26 mouse cellular contexts compared by ENCODE assay signal in the genomic region with DNA sequence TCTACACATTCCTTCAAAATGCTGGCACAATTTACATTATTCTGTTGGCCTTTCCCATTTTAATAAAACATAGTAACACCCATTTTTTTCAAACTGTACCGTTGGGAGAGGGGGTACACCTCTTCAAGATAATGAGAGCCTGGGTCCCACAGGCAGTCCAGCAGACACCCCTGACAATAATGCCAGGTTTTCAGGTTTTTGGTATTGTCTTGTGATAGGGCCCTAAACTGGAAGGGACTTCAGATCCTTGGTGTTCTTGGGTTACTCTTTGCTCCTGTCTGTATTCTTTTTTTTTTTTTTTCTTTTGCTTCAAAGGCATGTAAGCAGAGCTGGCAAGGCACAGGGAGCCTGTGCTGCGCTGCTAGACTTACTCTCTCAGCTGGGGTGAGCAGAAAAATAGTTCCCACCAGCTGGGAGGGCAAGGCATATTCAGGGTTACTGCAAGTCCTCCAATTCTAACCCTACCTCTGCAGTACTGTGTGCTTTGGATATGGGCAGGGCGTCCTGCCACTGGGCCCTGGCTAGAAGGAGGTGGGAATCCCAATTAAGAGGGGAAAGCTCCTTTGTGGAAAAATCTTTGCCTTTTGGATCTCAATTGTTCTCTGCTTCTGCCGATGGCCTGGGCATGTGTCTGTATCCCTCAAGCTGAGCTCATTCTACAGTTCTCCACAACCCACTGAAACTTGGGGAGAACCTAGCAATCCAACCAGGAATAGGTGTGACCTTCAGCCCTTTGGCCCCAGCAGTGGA. TPM values are rescaled to one million over a fixed set of nuclear protein-coding genes. Genes with fewer than 3 reads are reported as not detected.
DNase-seq lines count a peak whose midpoint lies in the region; ATAC-seq and TF ChIP-seq lines count a peak whose summit lies in the region.
"Had no signal": no experiment of that assay in that cellular context is flagged by ENCODE, and none has a peak within 500 bp of the region (broad histone marks: within the 10 kb centered on the region; RNA-seq: fewer than 3 reads in every experiment).

No protein-coding gene starts in this region.

- no peaks in the 10 kb centered on the region for H3K36me3 ChIP-seq in neural tube, embryonic 15.5 days
- 0 out of 2 replicates have a peak, but pooled peaks cover 4% of the 10 kb centered on the region for H3K36me3 ChIP-seq in midbrain, embryonic 13.5 days
- H3K36me3 ChIP-seq: embryonic facial prominence, embryonic 13.5 days; limb, embryonic 13.5 days; liver, embryonic 12.5 days had no signal

- no peak for TF ChIP-seq POLR2A in cerebellum, adult 2 months (IDR thresholded peaks at IDR 0.05; ENCODE audit: borderline replicate concordance, insufficient read depth, low read length)

- H3K4me3 ChIP-seq in cerebellum, adult 2 months (replicated peaks; ENCODE audit: insufficient read depth, low read depth, low read length) = no peak overlapping the region
- no peak overlapping the region for H3K4me3 ChIP-seq in neural tube, embryonic 15.5 days (replicated peaks)
- H3K4me3 ChIP-seq in midbrain, embryonic 13.5 days (replicated peaks) = peak overlapping the region; percentile 30
- H3K4me3 ChIP-seq: embryonic facial prominence, embryonic 13.5 days; forebrain, embryonic 13.5 days; limb, embryonic 13.5 days; liver, embryonic 12.5 days had no signal

- H3K9ac ChIP-seq in neural tube, embryonic 15.5 days (replicated peaks) = no peak overlapping the region
- peak overlapping the region; percentile 55 for H3K9ac ChIP-seq in midbrain, embryonic 13.5 days (replicated peaks)
- H3K9ac ChIP-seq: embryonic facial prominence, embryonic 13.5 days; forebrain, embryonic 13.5 days; limb, embryonic 13.5 days; liver, embryonic 12.5 days had no signal

- H3K27me3 ChIP-seq in cerebellum, adult 2 months (ENCODE audit: control insufficient read depth, insufficient read depth, low read length) = no peaks in the 10 kb centered on the region
- peaks cover 90% of the 10 kb centered on the region for H3K27me3 ChIP-seq in neural tube, embryonic 15.5 days (replicated peaks)
- H3K27me3 ChIP-seq in midbrain, embryonic 13.5 days = peaks cover 83% of the 10 kb centered on the region

- ATAC-seq in neural tube, embryonic 15.5 days (ENCODE audit: low FRiP score) = no peak
- no peak for ATAC-seq in midbrain, embryonic 13.5 days
- ATAC-seq: activated CD4-positive, CD25-positive, alpha-beta regulatory T cell, adult 4 months; forebrain, embryonic 13.5 days; intestine, postnatal 0 days; liver, embryonic 12.5 days had no signal

- DNase-seq in cerebellum, adult 2 months = peak in 1 of 2 experiments; percentile 48
- no peak for DNase-seq in cerebellum, postnatal 10 days
- DNase-seq in neural tube, embryonic 10.5 days (ENCODE audit: extremely low spot score, low spot score) = peak; percentile 36
- DNase-seq in heart, adult 9 months (ENCODE audit: low spot score in 2 of 2) = no peak
- DNase-seq in gastrocnemius, adult 8-10 months (ENCODE audit: low spot score in 2 of 2) = no peak
- DNase-seq: adrenal gland, adult 8-10 months; gastrocnemius, postnatal 10 days; kidney, postnatal 36 days; layer of hippocampus, postnatal 36 days; lung, adult 18-20 months; lung, postnatal 10 days; right cerebral cortex, postnatal 25 days; spleen, adult 18-20 months; thymus, postnatal 36 days had no signal

- peak overlapping the region; percentile 49; the same call in 1 of the 2 replicates for H3K27ac ChIP-seq in cerebellum, adult 2 months (ENCODE audit: insufficient read depth, low read length)
- H3K27ac ChIP-seq in neural tube, embryonic 15.5 days (replicated peaks) = no peak overlapping the region
- peak overlapping the region; percentile 90 for H3K27ac ChIP-seq in midbrain, embryonic 13.5 days
- H3K27ac ChIP-seq: embryonic facial prominence, embryonic 13.5 days; forebrain, embryonic 13.5 days; limb, embryonic 13.5 days; liver, embryonic 12.5 days had no signal

- WGBS in cerebellum, adult 2 months = 14% methylated on average over 4 of the region's 4 CpGs
- 4% methylated on average over 4 of the region's 4 CpGs for WGBS in neural tube, embryonic 15.5 days
- WGBS in midbrain, embryonic 13.5 days = 12% methylated on average over 4 of the region's 4 CpGs

- peaks cover 28% of the 10 kb centered on the region for H3K4me1 ChIP-seq in cerebellum, adult 2 months (ENCODE audit: control insufficient read depth, insufficient read depth, low read length)
- 0 out of 2 replicates have a peak, but pooled peaks cover 5% of the 10 kb centered on the region for H3K4me1 ChIP-seq in neural tube, embryonic 15.5 days
- peaks cover 65% of the 10 kb centered on the region for H3K4me1 ChIP-seq in midbrain, embryonic 13.5 days (replicated peaks)
- H3K4me1 ChIP-seq: limb, embryonic 13.5 days had no signal

- no peak for TF ChIP-seq CTCF in cerebellum, adult 2 months (IDR thresholded peaks at IDR 0.05; ENCODE audit: borderline replicate concordance, insufficient read depth, low read depth, low read length)

- H3K9me3 ChIP-seq in neural tube, embryonic 15.5 days (replicated peaks) = no peaks in the 10 kb centered on the region
- no peaks in the 10 kb centered on the region for H3K9me3 ChIP-seq in midbrain, embryonic 13.5 days
- H3K9me3 ChIP-seq: embryonic facial prominence, embryonic 13.5 days; forebrain, embryonic 13.5 days; limb, embryonic 13.5 days; liver, embryonic 12.5 days had no signal

- H3K4me2 ChIP-seq in neural tube, embryonic 15.5 days = no peak overlapping the region
- H3K4me2 ChIP-seq in midbrain, embryonic 13.5 days (replicated peaks) = peak overlapping the region; percentile 64
- H3K4me2 ChIP-seq: embryonic facial prominence, embryonic 13.5 days; forebrain, embryonic 13.5 days; heart, embryonic 11.5 days; limb, embryonic 13.5 days; liver, embryonic 12.5 days had no signal

RNA-seq across cellular contexts. Expression of a gene that starts 7.6 kb away (rescaled TPM):
- 72.9 and 92.2 TPM in 2 replicates for polyA plus RNA-seq in cerebellum, adult 2 months (2012; rRNA removed)
- polyA plus RNA-seq in neural tube, embryonic 15.5 days (2015; fragmentation: Nextera tagmentation; extraction: Ambion mirVana) = not detected in 2 replicates
- polyA plus RNA-seq in midbrain, embryonic 13.5 days (2015; fragmentation: Nextera tagmentation; extraction: Ambion mirVana) = 1.9 and 2.2 TPM in 2 replicates
- total RNA-seq in gastrocnemius, adult 8-10 months (2022) = under 1 TPM; 0.38 to 0.48 (median 0.44) TPM
- total RNA-seq: common myeloid progenitor, adult 5-6 weeks; granulocyte monocyte progenitor cell, adult 5-6 weeks had no signal
- polyA plus RNA-seq: activated CD4-positive, CD25-positive, alpha-beta regulatory T cell, adult 4 months; embryonic facial prominence, embryonic 13.5 days; heart, embryonic 11.5 days; heart, postnatal 0 days; intestine, postnatal 0 days; limb, embryonic 13.5 days; liver, embryonic 12.5 days had no signal

Comparison
In these comparisons a context has a peak if more than half of its experiments do, and no peak if none do; other contexts are left out.
1. RNA of a gene that starts 7.6 kb away (polyA plus RNA-seq): 72.9 to 92.2 TPM in cerebellum, adult 2 months; 1.9 to 2.2 TPM in midbrain, embryonic 13.5 days and not detected in neural tube, embryonic 15.5 days; every median in the first group is over 10 times any median in the second.